Mouse (Mus musculus) CD4-positive helper T cell, adult 2 months (primary cell): ENCODE results near the gene Mstn.

Experiments used
- DNase-seq: peaks from one replicate; pipeline ENCODE4 v3.0.0-alpha.2; 2012; ENCODE audit warnings: low read depth, missing footprints, low spot score

Gene Mstn

GRCm38 (mm10) chr1:53061340-53061739 lies at the start of gene Mstn:
Gene Mstn (plus strand): TSS chr1:53061640.
- no peak for DNase-seq

GRCm38 (mm10) chr1:53014716-53015115 lies 46.7 kb upstream of the Mstn start:
- DNase-seq, result no peak

- DNase-seq, result no peak
These were observed 45.8 kb upstream of the Mstn start for GRCm38 (mm10) chr1:53015606-53016005.

- DNase-seq, result no peak
These were observed 42.5 kb upstream of the Mstn start for GRCm38 (mm10) chr1:53018746-53019505.

GRCm38 (mm10) chr1:53020079-53020478 lies 41.4 kb upstream of the Mstn start, which contains the start of gene 1700019D03Rik:
Gene 1700019D03Rik (minus strand): TSS chr1:53020179.
- DNase-seq, result no peak

GRCm38 (mm10) chr1:53032550-53032949 lies 28.9 kb upstream of the Mstn start:
- DNase-seq, result peak; percentile 16

GRCm38 (mm10) chr1:53037443-53037871 lies 24.0 kb upstream of the Mstn start:
- DNase-seq, result no peak

GRCm38 (mm10) chr1:53049763-53050427 lies 11.5 kb upstream of the Mstn start:
- peak; percentile 50 for DNase-seq

- peak; percentile 55 for DNase-seq
These were observed 8.1 kb upstream of the Mstn start for GRCm38 (mm10) chr1:53053087-53054022.

GRCm38 (mm10) chr1:53059106-53059505 lies 2.3 kb upstream of the Mstn start:
- no peak for DNase-seq

- no peak for DNase-seq
These were observed 941 bp upstream of the Mstn start for GRCm38 (mm10) chr1:53060499-53060898.

- DNase-seq, result no peak
These were observed 600 bp downstream of the Mstn start for GRCm38 (mm10) chr1:53061871-53062608.

- DNase-seq, result no peak
These were observed 2.5 kb downstream of the Mstn start for GRCm38 (mm10) chr1:53063921-53064320.

- no peak for DNase-seq
These were observed 8.5 kb downstream of the Mstn start for GRCm38 (mm10) chr1:53069726-53070514.

- no peak for DNase-seq
These were observed 9.3 kb downstream of the Mstn start for GRCm38 (mm10) chr1:53070664-53071175.

GRCm38 (mm10) chr1:53076656-53077055 lies 15.2 kb downstream of the Mstn start:
- DNase-seq, result no peak

GRCm38 (mm10) chr1:53079876-53080275 lies 18.4 kb downstream of the Mstn start:
- DNase-seq, result no peak

- no peak for DNase-seq
These were observed 19.2 kb downstream of the Mstn start for GRCm38 (mm10) chr1:53080603-53081002.

GRCm38 (mm10) chr1:53085256-53085655 lies 23.8 kb downstream of the Mstn start:
- no peak for DNase-seq

GRCm38 (mm10) chr1:53085991-53086390 lies 24.6 kb downstream of the Mstn start:
- no peak for DNase-seq
